Mouse (Mus musculus) intestine, embryonic 15.5 days (tissue): Measurements from ENCODE around the gene Rfc1. TPM values are rescaled to one million over a fixed set of nuclear protein-coding genes. Genes with fewer than 3 reads are reported as not detected.
"Not testable (repeated sequence)": the region's sequence is repeated elsewhere in the genome, so short reads cannot be mapped to it uniquely, and the experiment has no call there.

Source experiments
- ATAC-seq: fragments of 200-750 bp; cut with Nextera tagmentation; 2 replicates; pipeline ENCODE4 v1.8.0; 2017; ENCODE audit warnings: moderate TSS enrichment, moderate library complexity
- H3K27ac ChIP-seq: fragments of 300-500 bp; sonication (generic); 2 replicates; pipeline ENCODE4 v1.5.1; 2015; ENCODE audit warnings: mild to moderate bottlenecking, inconsistent platforms
- H3K27me3 ChIP-seq: fragments of 300-500 bp; sonication (generic); replicated peaks from 2 replicates; pipeline ENCODE4 v1.6.1; 2015; ENCODE audit warnings: inconsistent platforms
- H3K36me3 ChIP-seq: fragments of 300-500 bp; sonication (generic); 2 replicates; pipeline ENCODE4 v1.6.1; 2015; ENCODE audit warnings: inconsistent platforms
- H3K4me1 ChIP-seq: fragments of 300-500 bp; sonication (generic); replicated peaks from 2 replicates; pipeline ENCODE4 v1.6.1; 2015; ENCODE audit warnings: inconsistent platforms
- H3K4me2 ChIP-seq: fragments of 300-500 bp; sonication (generic); replicated peaks from 2 replicates; pipeline ENCODE4 v1.6.1; 2015; ENCODE audit warnings: mild to moderate bottlenecking, inconsistent platforms
- H3K4me3 ChIP-seq: fragments of 300-500 bp; sonication (generic); replicated peaks from 2 replicates; pipeline ENCODE4 v1.5.1; 2015; ENCODE audit warnings: inconsistent platforms
- H3K9ac ChIP-seq: fragments of 300-500 bp; sonication (generic); 2 replicates; pipeline ENCODE4 v1.6.1; 2015; ENCODE audit warnings: inconsistent platforms
- H3K9me3 ChIP-seq: fragments of 300-500 bp; sonication (generic); 2 replicates; pipeline ENCODE4 v1.6.1; 2016; ENCODE audit warnings: inconsistent platforms
- WGBS: fragments of 180-500 bp; shearing (Covaris S2); methylation state at CpG from one replicate; pipeline ENCODE4 v1.1.7; 2015; 5-methylcytosine and 5-hydroxymethylcytosine counted together
- polyA plus RNA-seq: library from polyadenylated mRNA; unstranded; fragments of >200 nt; fragmentation: Nextera tagmentation; extraction: Ambion mirVana; gene quantifications from 2 replicates; pipeline ENCODE4 v1.2.1, GENCODE M21; 2015

Rfc1 gene
- polyA plus RNA-seq, 1 experiment from 2014 or later = 91.5 TPM

- H3K4me2 ChIP-seq = peak overlapping the region; percentile 82
- no peak for ATAC-seq
- peak overlapping the region; percentile 88 for H3K9ac ChIP-seq
- peak overlapping the region; percentile 91 for H3K4me3 ChIP-seq
- H3K27ac ChIP-seq = peak overlapping the region; percentile 88
- H3K36me3 ChIP-seq = 0 out of 2 replicates have a peak, but pooled peaks cover 2% of the 10 kb centered on the region
- H3K27me3 ChIP-seq = no peaks in the 10 kb centered on the region
- H3K4me1 ChIP-seq = 0 out of 2 replicates have a peak, but pooled peaks cover 3% of the 10 kb centered on the region
- H3K9me3 ChIP-seq = no peaks in the 10 kb centered on the region
- WGBS = 4% methylated on average over 8 of the region's 8 CpGs
These were observed 682 bp downstream of the Rfc1 start for GRCm38 (mm10) chr5:65334788-65335187.

GRCm38 (mm10) chr5:65329971-65330370, 5.5 kb downstream of the Rfc1 start:
- H3K27me3 ChIP-seq = no peaks in the 10 kb centered on the region
- H3K36me3 ChIP-seq = 0 out of 2 replicates have a peak, but pooled peaks cover 2% of the 10 kb centered on the region
- H3K27ac ChIP-seq = no peak overlapping the region
- no peak overlapping the region for H3K9ac ChIP-seq
- WGBS = 59% methylated on average over 3 of the region's 3 CpGs
- no peak overlapping the region for H3K4me3 ChIP-seq
- no peak for ATAC-seq
- no peaks in the 10 kb centered on the region for H3K9me3 ChIP-seq
- no peak overlapping the region for H3K4me2 ChIP-seq
- H3K4me1 ChIP-seq = 0 out of 2 replicates have a peak, but pooled peaks cover 5% of the 10 kb centered on the region

- H3K4me2 ChIP-seq = 0 out of 2 replicates have a peak overlapping the region, but pooled peaks have one; percentile 7
- H3K9me3 ChIP-seq = no peaks in the 10 kb centered on the region
- no peaks in the 10 kb centered on the region for H3K27me3 ChIP-seq
- H3K36me3 ChIP-seq = no peaks in the 10 kb centered on the region
- H3K4me3 ChIP-seq = no peak overlapping the region
- H3K4me1 ChIP-seq = 0 out of 2 replicates have a peak, but pooled peaks cover 2% of the 10 kb centered on the region
- ATAC-seq = 0 out of 2 replicates have a peak, but pooled peaks have one; percentile 17
- no peak overlapping the region for H3K9ac ChIP-seq
- whole genome bisulfite sequencing = 37% methylated on average over 5 of the region's 5 CpGs
- H3K27ac ChIP-seq = 0 out of 2 replicates have a peak overlapping the region, but pooled peaks have one; percentile 2
These were observed 9.3 kb downstream of the Rfc1 start for GRCm38 (mm10) chr5:65326212-65326611.

DNA sequence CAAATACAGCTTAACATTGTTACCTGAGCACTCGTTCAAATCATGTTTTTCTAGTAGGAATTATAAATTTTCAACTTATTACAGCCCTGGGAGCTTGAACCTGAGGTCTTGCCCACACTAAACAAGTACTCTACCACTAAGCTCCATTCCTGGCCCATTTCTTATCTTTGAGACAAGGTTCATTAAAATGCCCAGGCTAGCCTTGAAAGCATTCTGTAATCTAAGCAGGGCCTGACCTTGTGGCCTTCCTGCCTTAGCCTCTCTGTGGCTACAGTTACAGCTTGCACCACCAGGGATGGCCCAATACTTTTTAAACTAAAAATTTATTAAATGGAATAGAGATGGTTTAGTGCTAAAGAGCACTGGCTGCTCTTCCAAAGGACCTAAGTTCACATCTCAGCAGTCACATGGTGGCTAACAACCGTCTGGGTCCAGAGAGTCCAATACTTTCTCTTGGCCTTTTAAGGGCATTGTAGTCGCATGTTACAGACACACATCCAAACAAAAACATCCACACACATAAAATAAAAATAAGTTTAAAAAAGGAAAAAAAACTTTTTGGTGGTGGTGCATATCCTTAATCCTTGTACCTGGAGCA, 10.6 kb downstream of the Rfc1 start:
- Histone ChIP-seq H3K4me3 (no peak overlapping the region), H3K4me1 (0 out of 2 replicates have a peak, but pooled peaks cover 2% of the 10 kb centered on the region), H3K9me3 (no peaks in the 10 kb centered on the region), H3K9ac (no peak overlapping the region), H3K27me3 (no peaks in the 10 kb centered on the region), H3K4me2 (no peak overlapping the region), H3K36me3 (no peaks in the 10 kb centered on the region), H3K27ac (no peak overlapping the region)
- WGBS = 83% methylated on average over 3 of the region's 3 CpGs
- ATAC-seq = no peak

DNA sequence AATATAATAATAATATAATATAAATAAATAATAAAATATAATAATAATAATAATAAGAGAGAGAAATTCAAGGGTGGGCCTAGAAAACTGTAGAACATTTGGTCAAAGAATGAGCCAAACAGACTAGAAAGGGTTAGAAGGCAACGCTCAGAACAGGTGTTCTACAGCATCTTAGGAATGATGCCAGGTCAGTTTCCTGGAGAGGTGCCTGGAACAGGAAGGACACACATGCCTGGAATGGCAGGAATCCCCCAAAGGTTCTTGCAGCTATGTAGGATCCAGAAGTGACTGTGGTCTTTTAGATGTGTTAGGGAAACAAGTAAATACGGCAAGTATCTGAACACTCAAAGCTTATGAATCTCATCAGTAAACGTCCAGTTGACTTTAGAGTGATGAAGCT, 11.2 kb downstream of the Rfc1 start:
- H3K36me3 ChIP-seq = no peaks in the 10 kb centered on the region
- no peak overlapping the region for H3K4me2 ChIP-seq
- ATAC-seq = no peak
- 0 out of 2 replicates have a peak, but pooled peaks cover 2% of the 10 kb centered on the region for H3K4me1 ChIP-seq
- H3K9me3 ChIP-seq = no peaks in the 10 kb centered on the region
- H3K9ac ChIP-seq = no peak overlapping the region
- H3K27me3 ChIP-seq = no peaks in the 10 kb centered on the region
- no peak overlapping the region for H3K27ac ChIP-seq
- WGBS = 85% methylated on average over 3 of the region's 3 CpGs
- no peak overlapping the region for H3K4me3 ChIP-seq

DNA sequence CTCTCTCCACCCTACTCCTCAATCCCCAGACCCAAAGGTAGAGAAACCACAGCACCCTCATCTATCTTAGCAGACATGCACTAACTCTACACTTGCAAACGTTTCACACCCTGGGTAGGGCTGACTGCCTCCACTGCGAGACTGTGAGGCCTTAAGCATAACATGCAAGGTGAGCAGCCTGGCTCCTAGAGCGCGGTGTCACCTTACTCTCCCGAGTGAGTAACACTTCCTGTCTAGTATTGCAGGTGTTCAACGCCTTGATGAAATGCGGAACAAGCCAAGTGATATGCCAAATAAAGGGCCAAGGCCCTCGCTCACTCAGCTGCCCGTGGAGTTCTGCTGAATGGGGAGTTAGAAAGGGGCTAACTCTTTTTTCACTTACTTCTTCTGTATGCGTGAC, 13.3 kb downstream of the Rfc1 start:
- ATAC-seq = no peak
- WGBS = 79% methylated on average over 10 of the region's 10 CpGs

GRCm38 (mm10) chr5:65319176-65319575, 16.3 kb downstream of the Rfc1 start:
- no peak overlapping the region for H3K4me2 ChIP-seq
- no peak overlapping the region for H3K4me3 ChIP-seq
- WGBS = 88% methylated on average over 9 of the region's 9 CpGs
- H3K36me3 ChIP-seq = peaks cover 8% of the 10 kb centered on the region; the same call in 1 of the 2 replicates
- H3K9ac ChIP-seq = no peak overlapping the region
- H3K9me3 ChIP-seq = no peaks in the 10 kb centered on the region
- no peaks in the 10 kb centered on the region for H3K4me1 ChIP-seq
- H3K27ac ChIP-seq = no peak overlapping the region
- ATAC-seq = no peak
- no peaks in the 10 kb centered on the region for H3K27me3 ChIP-seq

More for the DNA sequence above, 13.3 kb downstream of the Rfc1 start:
- no peaks in the 10 kb centered on the region for H3K9me3 ChIP-seq
- H3K27ac ChIP-seq = no peak overlapping the region
- H3K9ac ChIP-seq = no peak overlapping the region
- no peaks in the 10 kb centered on the region for H3K4me1 ChIP-seq
- H3K27me3 ChIP-seq = no peaks in the 10 kb centered on the region
- H3K4me2 ChIP-seq = no peak overlapping the region
- H3K36me3 ChIP-seq = peaks cover 3% of the 10 kb centered on the region; the same call in 1 of the 2 replicates
- H3K4me3 ChIP-seq = no peak overlapping the region

GRCm38 (mm10) chr5:65308866-65309265, 26.6 kb downstream of the Rfc1 start:
- Histone ChIP-seq H3K9me3 (no peaks in the 10 kb centered on the region), H3K36me3 (peaks cover 9% of the 10 kb centered on the region), H3K4me3 (no peak overlapping the region), H3K4me1 (no peaks in the 10 kb centered on the region), H3K27ac (no peak overlapping the region), H3K9ac (no peak overlapping the region), H3K4me2 (no peak overlapping the region), H3K27me3 (no peaks in the 10 kb centered on the region)
- WGBS = 98% methylated on average over 3 of the region's 3 CpGs
- ATAC-seq = no peak

DNA sequence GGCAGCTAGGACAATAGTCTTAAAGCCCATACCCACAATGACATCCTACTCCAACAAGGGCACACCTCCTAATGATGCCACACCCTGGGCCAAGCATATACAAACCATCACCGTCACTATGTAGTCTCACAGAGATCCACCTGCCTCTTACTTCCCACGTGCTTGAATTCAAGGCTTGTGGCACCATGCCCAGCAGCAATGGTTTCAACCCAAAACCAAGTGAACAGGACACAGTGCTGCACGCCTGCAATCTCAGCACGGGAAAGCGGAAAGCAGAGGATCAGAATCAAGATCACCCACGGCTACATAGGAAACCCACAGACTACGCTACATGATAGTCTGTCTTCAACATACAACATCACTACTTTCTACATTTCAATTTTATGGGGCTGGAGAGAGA, 27.3 kb downstream of the Rfc1 start:
- H3K27ac ChIP-seq = no peak overlapping the region
- H3K4me1 ChIP-seq = no peaks in the 10 kb centered on the region
- no peak for ATAC-seq
- no peaks in the 10 kb centered on the region for H3K27me3 ChIP-seq
- H3K36me3 ChIP-seq = peaks cover 11% of the 10 kb centered on the region
- no peaks in the 10 kb centered on the region for H3K9me3 ChIP-seq
- WGBS = 95% methylated on average over 7 of the region's 7 CpGs
- H3K9ac ChIP-seq = no peak overlapping the region
- H3K4me2 ChIP-seq = no peak overlapping the region
- H3K4me3 ChIP-seq = no peak overlapping the region

DNA sequence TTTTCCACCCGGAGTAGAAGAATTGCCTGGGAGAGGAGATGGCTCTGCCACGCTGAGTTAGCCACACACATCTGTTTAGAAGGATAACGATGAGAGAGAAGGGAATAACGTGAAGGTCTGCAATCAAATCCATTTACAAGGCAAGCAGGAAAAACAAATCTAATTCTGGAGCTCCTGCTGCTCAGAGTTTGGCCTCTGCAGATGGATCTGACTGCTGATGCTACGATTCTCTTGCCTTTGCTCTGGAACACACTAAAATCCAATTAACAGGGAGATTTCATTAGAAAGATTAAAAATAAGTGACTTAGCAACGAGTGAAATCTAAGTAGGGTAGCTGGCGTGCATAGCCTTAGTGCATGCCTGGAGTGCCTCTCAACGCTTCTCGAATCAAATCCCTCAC, 30.0 kb downstream of the Rfc1 start:
- peaks cover 5% of the 10 kb centered on the region; the same call in 1 of the 2 replicates for H3K36me3 ChIP-seq
- ATAC-seq = no peak
- no peaks in the 10 kb centered on the region for H3K4me1 ChIP-seq
- H3K9me3 ChIP-seq = no peaks in the 10 kb centered on the region
- no peak overlapping the region for H3K4me3 ChIP-seq
- 75% methylated on average over 9 of the region's 9 CpGs for WGBS
- H3K27ac ChIP-seq = no peak overlapping the region
- H3K27me3 ChIP-seq = no peaks in the 10 kb centered on the region
- no peak overlapping the region for H3K4me2 ChIP-seq
- H3K9ac ChIP-seq = no peak overlapping the region; the same call in 1 of the 2 replicates

GRCm38 (mm10) chr5:65300121-65300520, 35.3 kb downstream of the Rfc1 start:
- Histone ChIP-seq H3K27ac (no peak overlapping the region), H3K4me1 (no peaks in the 10 kb centered on the region), H3K9ac (no peak overlapping the region), H3K27me3 (no peaks in the 10 kb centered on the region), H3K9me3 (no peaks in the 10 kb centered on the region), H3K4me3 (no peak overlapping the region), H3K4me2 (no peak overlapping the region), H3K36me3 (peaks cover 13% of the 10 kb centered on the region; the same call in 1 of the 2 replicates)
- WGBS = 94% methylated on average over 9 of the region's 9 CpGs
- no peak for ATAC-seq

DNA sequence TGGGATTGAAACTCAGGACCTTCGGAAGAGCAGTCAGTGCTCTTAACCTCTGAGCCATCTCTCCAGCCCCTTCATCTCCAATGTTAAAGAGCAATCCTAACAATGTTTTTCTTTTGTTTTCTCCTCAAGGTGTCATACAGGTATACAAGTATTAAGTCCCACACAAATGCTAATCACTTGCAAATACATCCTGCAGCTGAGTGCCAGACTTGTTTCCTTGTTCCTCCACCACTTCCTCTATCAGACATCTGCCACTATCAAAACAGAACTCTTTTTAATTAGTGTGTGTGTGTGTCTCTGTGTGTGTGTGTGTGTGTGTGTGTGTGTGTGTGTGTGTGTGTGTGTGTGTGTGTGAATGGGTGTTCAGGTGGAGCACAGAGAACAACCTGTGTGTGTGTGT, 35.8 kb downstream of the Rfc1 start:
- not testable (repeated sequence) for H3K4me2 ChIP-seq, H3K27ac ChIP-seq, ATAC-seq, H3K9me3 ChIP-seq, H3K9ac ChIP-seq, H3K4me3 ChIP-seq, H3K27me3 ChIP-seq, H3K4me1 ChIP-seq
- WGBS = 100% methylated on average over 1 of the region's 1 CpGs
- H3K36me3 ChIP-seq = peaks cover 13% of the 10 kb centered on the region; the same call in 1 of the 2 replicates
